Mouse (Mus musculus): ENCODE results near the gene S1pr4.

GRCm38 (mm10) chr10:81485060-81485449 lies 14.9 kb downstream of the S1pr4 start:
- no peak for TF ChIP-seq CTCF (IDR thresholded peaks at IDR 0.05; ENCODE audit: low read depth, low read length)
- no peak for TF ChIP-seq POLR2A (IDR thresholded peaks at IDR 0.05; ENCODE audit: borderline replicate concordance, low read depth, low read length)

Measured in bone marrow macrophage, adult 2 months (primary cell).